Mouse (Mus musculus): ENCODE measurements at regions not wholly inside any gene's neighbourhood (a gene's known extent, or its start where the extent isn't known, plus 50 kb on each side); places are given as distances from the start of the nearest gene placed in this dataset.

GRCm38 (mm10) chr19:14957154-14957553 is 359.3 kb upstream of the Tle4 start:
- Histone ChIP-seq H3K4me2 (ENCODE audit: low read depth) (no peak overlapping the region), H3K36me3 (ENCODE audit: control insufficient read depth, insufficient read depth) (no peaks in the 10 kb centered on the region), H3K79me2 (ENCODE audit: control insufficient read depth, insufficient read depth) (no peaks in the 10 kb centered on the region), H3ac (ENCODE audit: control insufficient read depth, insufficient read length) (no peak overlapping the region), H3K4me3 (no peak overlapping the region), H3K27me3 (ENCODE audit: control insufficient read depth, insufficient read depth, insufficient read length) (no peaks in the 10 kb centered on the region)
- no peak for TF ChIP-seq MAX (IDR thresholded peaks at IDR 0.05; ENCODE audit: low read depth)
- no peak for TF ChIP-seq CEBPB (IDR thresholded peaks at IDR 0.05; ENCODE audit: insufficient read depth, poor library complexity, severe bottlenecking)
- TF ChIP-seq REST (IDR thresholded peaks at IDR 0.05; ENCODE audit: insufficient read depth, insufficient read length): no peak
- TF ChIP-seq SRF (IDR thresholded peaks at IDR 0.05; ENCODE audit: control insufficient read depth, insufficient read length, low read depth): no peak
- no peak for TF ChIP-seq MYOD1 (IDR thresholded peaks at IDR 0.05; ENCODE audit: control insufficient read depth in 1 of 3, insufficient read length in 2 of 3, low read depth in 2 of 3)
- no peak for TF ChIP-seq TCF12 (IDR thresholded peaks at IDR 0.05; ENCODE audit: insufficient read depth, poor library complexity, severe bottlenecking)
- no peak for TF ChIP-seq TCF3 (IDR thresholded peaks at IDR 0.05; ENCODE audit: insufficient read length, low read depth)
- TF ChIP-seq POLR2A (IDR thresholded peaks at IDR 0.05; ENCODE audit: insufficient read length, low read depth): no peak
- no peak for TF ChIP-seq POLR2AphosphoS2 (IDR thresholded peaks at IDR 0.05; ENCODE audit: insufficient read length, low read depth)
- no peak for TF ChIP-seq USF1 (IDR thresholded peaks at IDR 0.05; ENCODE audit: low read depth)
- TF ChIP-seq MYOG (IDR thresholded peaks at IDR 0.05; ENCODE audit: control insufficient read depth in 1 of 3, insufficient read depth in 1 of 3, insufficient read length in 2 of 3, low read depth in 2 of 3): no peak
- TF ChIP-seq E2F4 (IDR thresholded peaks at IDR 0.05; ENCODE audit: insufficient read depth): no peak

- Histone ChIP-seq H3K4me3 (no peak overlapping the region), H3K79me2 (ENCODE audit: control insufficient read depth, insufficient read depth) (no peaks in the 10 kb centered on the region), H3K36me3 (ENCODE audit: control insufficient read depth, insufficient read depth) (no peaks in the 10 kb centered on the region), H3ac (ENCODE audit: control insufficient read depth, insufficient read length) (no peak overlapping the region), H3K27me3 (ENCODE audit: control insufficient read depth, insufficient read depth, insufficient read length) (no peaks in the 10 kb centered on the region), H3K4me2 (ENCODE audit: low read depth) (no peak overlapping the region)
- TF ChIP-seq POLR2A (IDR thresholded peaks at IDR 0.05; ENCODE audit: insufficient read length, low read depth) (no peak), USF1 (IDR thresholded peaks at IDR 0.05; ENCODE audit: low read depth) (no peak), MYOD1 (IDR thresholded peaks at IDR 0.05; ENCODE audit: control insufficient read depth in 1 of 3, insufficient read length in 2 of 3, low read depth in 2 of 3) (no peak), SRF (IDR thresholded peaks at IDR 0.05; ENCODE audit: control insufficient read depth, insufficient read length, low read depth) (no peak), MYOG (IDR thresholded peaks at IDR 0.05; ENCODE audit: control insufficient read depth in 1 of 3, insufficient read depth in 1 of 3, insufficient read length in 2 of 3, low read depth in 2 of 3) (no peak), E2F4 (IDR thresholded peaks at IDR 0.05; ENCODE audit: insufficient read depth) (no peak), REST (IDR thresholded peaks at IDR 0.05; ENCODE audit: insufficient read depth, insufficient read length) (no peak), CEBPB (IDR thresholded peaks at IDR 0.05; ENCODE audit: insufficient read depth, poor library complexity, severe bottlenecking) (no peak), POLR2AphosphoS2 (IDR thresholded peaks at IDR 0.05; ENCODE audit: insufficient read length, low read depth) (no peak), TCF12 (IDR thresholded peaks at IDR 0.05; ENCODE audit: insufficient read depth, poor library complexity, severe bottlenecking) (no peak), TCF3 (IDR thresholded peaks at IDR 0.05; ENCODE audit: insufficient read length, low read depth) (no peak)
Measured at GRCm38 (mm10) chr19:14956392-14956791, 358.5 kb upstream of the Tle4 start.

- H3K36me3 ChIP-seq (ENCODE audit: control insufficient read depth, insufficient read depth): no peaks in the 10 kb centered on the region
- TF ChIP-seq E2F4 (IDR thresholded peaks at IDR 0.05; ENCODE audit: insufficient read depth) (no peak), TCF3 (IDR thresholded peaks at IDR 0.05; ENCODE audit: insufficient read length, low read depth) (no peak), TCF12 (IDR thresholded peaks at IDR 0.05; ENCODE audit: insufficient read depth, poor library complexity, severe bottlenecking) (no peak), SRF (IDR thresholded peaks at IDR 0.05; ENCODE audit: control insufficient read depth, insufficient read length, low read depth) (no peak), POLR2AphosphoS2 (IDR thresholded peaks at IDR 0.05; ENCODE audit: insufficient read length, low read depth) (no peak), MAX (IDR thresholded peaks at IDR 0.05; ENCODE audit: low read depth) (no peak), MYOG (IDR thresholded peaks at IDR 0.05; ENCODE audit: control insufficient read depth in 1 of 3, insufficient read depth in 1 of 3, insufficient read length in 2 of 3, low read depth in 2 of 3) (no peak), CEBPB (IDR thresholded peaks at IDR 0.05; ENCODE audit: insufficient read depth, poor library complexity, severe bottlenecking) (no peak), POLR2A (IDR thresholded peaks at IDR 0.05; ENCODE audit: insufficient read length, low read depth) (no peak), MYOD1 (IDR thresholded peaks at IDR 0.05; ENCODE audit: control insufficient read depth in 1 of 3, insufficient read length in 2 of 3, low read depth in 2 of 3) (no peak), REST (IDR thresholded peaks at IDR 0.05; ENCODE audit: insufficient read depth, insufficient read length) (no peak), USF1 (IDR thresholded peaks at IDR 0.05; ENCODE audit: low read depth) (no peak)
- H3K4me3 ChIP-seq: no peak overlapping the region
- H3K27me3 ChIP-seq (ENCODE audit: control insufficient read depth, insufficient read depth, insufficient read length): no peaks in the 10 kb centered on the region
- H3K4me2 ChIP-seq (ENCODE audit: low read depth): no peak overlapping the region
- no peaks in the 10 kb centered on the region for H3K79me2 ChIP-seq (ENCODE audit: control insufficient read depth, insufficient read depth)
- no peak overlapping the region for H3ac ChIP-seq (ENCODE audit: control insufficient read depth, insufficient read length)
Measured at GRCm38 (mm10) chr19:14955969-14956368, 358.1 kb upstream of the Tle4 start.

GRCm38 (mm10) chr19:14940207-14940952 is 342.5 kb upstream of the Tle4 start:
- H3K79me2 ChIP-seq (ENCODE audit: control insufficient read depth, insufficient read depth): no peaks in the 10 kb centered on the region
- no peaks in the 10 kb centered on the region for H3K36me3 ChIP-seq (ENCODE audit: control insufficient read depth, insufficient read depth)
- no peak overlapping the region for H3K4me2 ChIP-seq (ENCODE audit: low read depth)
- no peak for TF ChIP-seq REST (IDR thresholded peaks at IDR 0.05; ENCODE audit: insufficient read depth, insufficient read length)
- TF ChIP-seq USF1 (IDR thresholded peaks at IDR 0.05; ENCODE audit: low read depth): no peak
- TF ChIP-seq MYOG (IDR thresholded peaks at IDR 0.05; ENCODE audit: control insufficient read depth in 1 of 3, insufficient read depth in 1 of 3, insufficient read length in 2 of 3, low read depth in 2 of 3): no peak
- no peak for TF ChIP-seq MAX (IDR thresholded peaks at IDR 0.05; ENCODE audit: low read depth)
- TF ChIP-seq SRF (IDR thresholded peaks at IDR 0.05; ENCODE audit: control insufficient read depth, insufficient read length, low read depth): no peak
- no peak for TF ChIP-seq E2F4 (IDR thresholded peaks at IDR 0.05; ENCODE audit: insufficient read depth)
- H3K27me3 ChIP-seq (ENCODE audit: control insufficient read depth, insufficient read depth, insufficient read length): no peaks in the 10 kb centered on the region
- H3K4me3 ChIP-seq: no peak overlapping the region
- H3ac ChIP-seq (ENCODE audit: control insufficient read depth, insufficient read length): no peak overlapping the region
